Mouse (Mus musculus): ENCODE measurements at regions not wholly inside any gene's neighbourhood (a gene's known extent, or its start where the extent isn't known, plus 50 kb on each side); places are given as distances from the start of the nearest gene placed in this dataset.
A peak's percentile ranks its signal among the peaks of the same experiment; 100 is the strongest.

DNA sequence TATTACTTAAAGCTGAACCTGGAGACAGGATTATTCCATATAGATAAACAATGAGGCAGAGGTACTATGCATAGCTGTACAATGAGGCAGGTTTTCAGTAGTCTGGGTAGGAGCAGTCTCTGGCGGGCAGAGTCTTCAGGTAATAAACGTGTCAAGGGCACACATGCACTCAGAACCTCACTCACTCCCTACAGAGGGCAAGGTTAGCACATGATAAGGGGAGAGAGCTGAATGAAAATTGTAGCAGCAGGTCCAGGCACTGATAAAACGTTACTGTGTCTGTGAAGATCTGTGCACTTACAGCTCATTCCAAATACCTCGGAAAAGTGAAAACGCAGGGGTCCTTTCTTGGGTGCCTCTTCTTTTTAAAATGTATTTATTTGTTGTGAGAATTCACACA is 120.9 kb upstream of the Itga4 start:
- DNase-seq (ENCODE audit: low read depth), result no peak

DNA sequence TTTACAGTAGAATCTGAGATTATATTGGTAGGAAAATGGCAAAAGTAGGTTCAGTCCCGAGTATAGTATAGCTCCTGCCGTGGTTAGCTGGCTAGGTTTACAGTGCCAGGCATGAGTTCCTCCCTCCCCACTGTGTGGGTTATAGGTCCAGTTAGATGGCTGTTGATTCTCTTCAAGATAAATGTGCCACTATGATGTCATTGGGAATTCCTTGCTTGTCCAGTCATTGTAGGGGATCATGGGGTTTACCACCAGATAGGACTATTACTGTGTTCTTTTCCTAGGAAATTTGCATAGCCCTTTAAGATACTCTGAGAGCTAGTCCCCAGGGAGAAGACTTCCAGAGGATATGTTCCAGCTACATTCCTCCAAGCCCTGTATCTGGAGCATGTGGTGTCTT is 119.2 kb upstream of the Itga4 start:
- DNase-seq (ENCODE audit: low read depth), result no peak

DNA sequence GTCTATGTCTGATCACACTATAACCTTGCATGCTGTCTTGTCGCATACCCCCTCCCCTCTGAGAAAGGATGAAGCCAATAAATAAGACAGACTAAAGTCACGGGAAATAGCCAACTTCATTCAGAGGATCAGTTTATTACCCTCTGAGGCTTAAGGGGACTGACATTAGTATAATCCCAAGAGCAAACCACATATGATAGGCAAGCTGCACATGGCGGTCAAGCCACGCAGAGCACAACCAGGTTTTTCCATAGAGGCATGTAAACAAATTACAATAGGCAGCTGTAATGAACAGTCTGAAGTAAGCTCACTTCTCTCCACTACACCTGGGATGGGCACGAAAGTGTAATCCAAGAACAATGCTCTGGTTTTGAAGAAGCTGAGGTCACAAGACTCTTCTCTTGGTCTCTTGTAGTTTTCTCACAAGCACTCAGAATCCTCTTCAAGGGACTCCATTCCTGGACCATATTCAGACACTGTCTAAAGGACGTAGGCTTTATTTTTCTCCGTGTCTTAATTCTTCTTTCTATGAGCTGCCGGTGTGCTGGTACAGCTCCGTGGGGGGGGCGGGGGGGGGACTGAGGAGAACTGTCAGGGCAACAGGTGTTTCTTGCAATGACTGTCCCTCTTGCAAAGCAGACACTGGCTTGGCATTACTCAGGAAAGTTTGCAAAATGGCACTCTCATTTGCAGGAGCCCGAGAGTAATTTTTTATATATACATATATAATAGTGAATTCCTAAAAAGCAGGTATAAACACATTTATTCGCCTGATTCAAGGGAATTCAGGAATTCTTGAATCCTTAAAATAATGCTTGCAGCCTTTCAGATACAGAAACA is 118.4 kb upstream of the Itga4 start:
- DNase-seq (ENCODE audit: low read depth), result no peak

DNA sequence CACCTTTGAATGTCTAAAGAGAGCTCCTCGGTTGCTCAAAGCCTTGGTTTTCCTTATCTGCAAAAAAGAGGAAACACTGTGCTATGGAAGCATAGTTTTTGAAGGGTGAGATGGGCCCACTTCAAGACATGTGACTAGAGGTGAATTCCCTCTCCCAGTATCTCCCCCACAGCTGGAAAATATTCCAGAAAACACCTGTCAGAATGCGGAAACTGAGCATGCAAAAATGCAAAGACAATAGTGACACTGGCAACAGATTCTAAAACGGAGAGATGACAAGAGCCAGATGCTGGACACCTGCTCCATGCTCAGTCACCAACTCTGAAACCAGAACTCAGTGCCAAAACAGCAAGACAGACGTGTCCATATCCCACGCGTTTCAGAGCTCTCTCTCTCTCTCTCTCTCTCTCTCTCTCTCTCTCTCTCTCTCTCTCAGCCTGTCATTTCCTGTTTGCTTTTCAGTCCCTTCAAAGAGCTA is 117.5 kb upstream of the Itga4 start:
- DNase-seq (ENCODE audit: low read depth), result no peak

DNA sequence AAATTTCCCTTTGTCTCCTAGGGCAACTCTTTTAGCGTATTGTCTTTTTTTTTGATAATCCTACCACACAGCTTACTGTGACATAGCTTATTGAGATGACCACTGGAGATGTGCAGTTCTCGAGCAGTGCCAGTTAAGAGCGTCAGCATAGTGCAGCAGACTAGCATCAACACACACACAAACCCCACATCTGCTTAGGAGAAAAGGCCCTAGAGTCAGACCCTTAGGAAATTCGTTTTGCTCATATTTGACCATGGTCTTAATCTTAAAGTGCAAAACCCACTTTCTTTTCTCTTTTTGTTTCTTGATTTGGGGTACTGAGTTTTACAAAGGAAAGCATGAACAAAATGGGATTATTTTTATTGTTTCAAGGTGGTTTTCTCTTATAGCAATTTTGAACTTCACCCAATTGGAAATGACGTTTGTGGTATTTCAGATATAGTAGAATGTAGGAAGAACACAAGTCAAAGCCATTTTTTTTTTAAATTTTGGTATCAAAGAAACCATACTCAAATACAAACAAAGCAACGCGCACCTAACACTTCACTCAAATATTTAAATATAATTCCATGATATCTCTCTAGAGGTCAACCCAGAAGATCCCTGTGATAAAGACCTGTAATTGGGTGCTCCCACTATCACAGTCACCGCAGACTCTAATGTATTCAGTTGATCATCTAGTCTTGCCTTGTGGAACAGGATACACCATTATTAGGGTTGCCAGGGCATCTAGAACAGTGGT is 116.7 kb upstream of the Itga4 start:
- DNase-seq (ENCODE audit: low read depth), result no peak

DNA sequence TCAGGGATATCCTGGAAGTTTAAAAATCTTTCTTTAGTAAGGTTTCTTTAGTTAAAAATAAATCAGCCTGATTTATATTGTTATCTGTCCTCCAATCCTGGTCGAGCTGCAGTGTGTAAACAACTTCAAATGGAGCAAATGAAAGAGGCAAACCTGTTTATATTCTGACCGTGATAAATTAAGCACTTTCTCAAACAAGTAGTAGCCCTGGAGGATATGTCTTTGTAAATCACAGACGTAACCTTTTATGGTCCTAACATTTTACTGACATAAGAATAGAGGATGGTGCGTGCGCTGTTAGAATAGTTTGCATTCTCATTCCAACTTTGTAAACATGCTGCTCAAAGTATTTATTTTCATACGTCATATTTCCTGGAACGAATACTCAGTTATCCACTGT is 113.3 kb upstream of the Itga4 start:
- DNase-seq (ENCODE audit: low read depth), result no peak

DNA sequence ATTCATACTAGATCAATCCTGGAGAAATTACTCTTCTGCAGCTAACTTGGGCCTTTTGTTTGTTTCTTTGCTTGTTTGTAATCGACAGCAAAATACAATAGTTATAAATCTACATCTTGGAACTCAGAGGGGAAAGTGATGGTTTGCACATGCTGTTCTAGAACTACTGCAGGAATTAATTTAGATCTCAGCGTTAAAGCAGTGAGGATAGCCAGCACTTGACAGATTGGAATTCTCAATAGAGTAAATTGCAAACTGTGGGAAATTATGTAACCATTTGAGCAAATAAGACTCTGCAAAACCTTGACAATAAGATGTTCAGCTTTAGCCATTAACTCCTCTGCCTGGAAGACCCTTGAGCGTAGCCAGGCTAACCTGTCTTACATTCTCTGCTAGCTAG is 112.0 kb upstream of the Itga4 start:
- no peak for DNase-seq (ENCODE audit: low read depth)

DNA sequence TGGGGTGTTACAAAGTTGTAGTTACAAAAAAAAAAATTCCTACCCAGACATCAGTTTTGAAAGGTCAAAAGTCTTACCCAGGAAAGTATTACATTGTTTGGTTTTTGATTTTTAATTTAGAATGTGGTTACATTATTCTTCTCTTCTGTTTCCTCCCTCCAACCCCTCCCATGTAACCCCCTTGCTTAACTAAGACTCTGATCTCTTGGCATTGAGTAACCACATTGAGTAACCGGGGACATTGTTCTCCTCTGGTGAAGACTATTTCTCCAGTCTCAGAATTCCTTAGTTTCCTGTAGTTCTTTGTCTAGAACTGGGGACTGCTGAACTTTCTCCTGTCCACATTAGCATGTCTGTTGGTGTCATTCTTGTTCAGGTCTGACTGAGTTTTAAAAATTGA is 109.3 kb upstream of the Itga4 start:
- DNase-seq (ENCODE audit: low read depth), result no peak

DNA sequence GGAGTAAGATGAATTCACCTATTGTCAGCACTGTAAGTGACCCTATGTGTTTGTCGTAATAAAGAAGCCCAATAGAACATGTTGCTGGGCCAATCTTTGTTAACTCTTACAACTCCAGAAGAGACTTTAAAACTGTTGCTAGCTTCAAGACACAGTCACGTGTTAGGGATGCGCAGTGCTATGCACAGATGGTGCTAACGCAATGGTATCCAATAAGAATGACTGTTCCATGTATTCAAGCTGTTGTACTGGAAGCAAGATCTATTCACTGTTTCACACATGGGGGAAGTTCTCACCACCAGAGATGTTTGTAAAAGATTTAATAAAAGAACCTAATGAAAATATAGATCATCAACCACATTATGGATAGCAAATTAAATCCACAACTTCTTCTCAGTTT is 108.7 kb upstream of the Itga4 start:
- no peak for DNase-seq (ENCODE audit: low read depth)

DNA sequence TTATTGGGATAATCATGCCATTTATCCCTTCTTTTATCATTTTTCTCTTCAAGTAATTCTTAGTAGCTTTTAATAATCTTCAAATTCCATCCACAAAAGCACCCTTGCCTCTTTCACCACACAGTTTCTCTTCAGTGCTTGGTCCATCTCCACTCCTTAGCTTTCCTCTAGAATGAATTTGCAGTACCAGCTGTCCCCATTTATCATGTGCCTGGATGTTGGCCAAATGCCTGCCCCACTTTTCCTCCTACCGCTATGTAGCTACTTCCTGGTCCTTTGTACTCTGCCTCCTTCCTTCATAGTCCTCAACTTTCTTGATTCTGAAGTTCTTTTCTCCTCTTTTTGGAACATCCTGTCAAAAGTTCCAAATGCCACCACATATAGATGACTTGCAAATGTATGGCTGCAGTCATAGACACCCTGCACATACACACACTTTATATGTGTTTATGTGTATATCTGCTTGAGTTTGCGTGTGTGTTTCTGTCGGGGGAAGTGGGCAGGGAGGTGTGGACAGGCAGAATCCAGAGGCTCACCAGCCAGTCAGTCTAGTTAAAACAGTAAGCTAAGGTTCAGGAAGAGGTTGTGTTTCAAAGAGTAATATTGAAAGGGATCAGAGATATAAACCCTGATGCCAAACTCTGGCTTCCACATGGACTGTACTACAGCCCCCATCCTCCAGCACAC is 106.1 kb upstream of the Itga4 start:
- no peak for DNase-seq (ENCODE audit: low read depth)

DNA sequence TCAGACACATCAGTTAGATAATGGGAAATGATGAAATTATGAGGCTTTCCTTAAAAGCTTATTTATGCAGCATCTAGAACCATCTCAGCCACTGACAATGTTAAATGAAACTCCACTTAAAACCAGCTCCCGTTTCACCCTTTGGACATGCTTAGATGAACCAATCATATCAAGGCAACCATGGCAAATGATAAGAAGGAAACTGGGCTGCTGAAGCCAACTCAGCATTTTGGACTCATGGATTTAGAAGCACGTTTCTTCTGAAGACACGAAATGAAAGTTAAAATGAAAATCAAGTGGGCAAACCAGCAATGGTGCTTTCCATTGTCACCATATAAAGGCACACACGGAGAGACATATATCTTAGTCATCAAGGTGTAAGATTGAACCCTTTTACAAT is 103.6 kb upstream of the Itga4 start:
- no peak for DNase-seq (ENCODE audit: low read depth)

DNA sequence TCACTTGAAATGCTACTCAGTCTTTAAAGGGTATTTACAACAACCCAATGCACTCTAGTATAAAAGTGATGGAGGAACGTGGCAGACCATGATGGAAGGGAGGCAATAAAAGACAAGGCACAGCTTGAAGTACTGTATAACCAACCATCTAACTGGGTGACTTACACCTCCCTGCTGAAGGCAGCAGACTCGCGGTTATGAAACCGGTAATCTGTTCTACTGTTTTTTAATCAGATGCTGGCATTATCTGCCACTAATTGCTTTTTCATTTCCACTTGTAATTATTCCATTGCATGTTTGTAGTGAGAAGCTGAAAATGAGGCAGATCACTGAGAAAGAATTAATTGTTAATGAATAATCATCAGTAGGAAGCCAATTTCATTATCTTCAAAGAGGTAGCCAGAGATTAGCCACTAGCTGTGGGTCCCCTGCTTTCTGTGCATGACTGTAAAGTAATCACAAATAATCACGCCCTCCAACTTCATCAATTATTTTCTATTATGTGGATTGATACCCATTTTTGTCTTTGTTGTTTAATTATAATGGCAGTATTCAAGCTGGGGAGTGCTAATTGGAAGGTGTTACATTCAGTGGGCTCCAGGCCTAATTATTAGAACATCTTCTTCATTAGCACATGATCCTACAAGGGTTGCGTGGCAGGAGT is 103.1 kb upstream of the Itga4 start:
- no peak for DNase-seq (ENCODE audit: low read depth)

DNA sequence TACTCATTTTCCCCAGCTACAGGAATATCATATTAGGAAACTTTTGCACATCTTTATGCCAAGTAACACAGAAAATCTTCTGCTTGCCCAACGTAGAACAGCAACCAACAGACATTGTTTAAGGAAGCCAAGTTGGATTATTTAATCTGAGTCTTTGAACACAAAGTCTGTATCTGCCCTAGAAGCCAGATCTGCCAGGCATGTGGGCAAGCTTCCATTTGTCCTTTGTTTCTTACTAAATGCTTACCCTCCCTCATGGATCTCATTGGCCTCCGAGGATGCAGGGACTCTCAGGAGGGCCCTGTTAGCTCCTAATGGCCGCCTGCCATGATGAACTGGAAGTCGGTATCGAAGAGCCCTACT is 102.5 kb upstream of the Itga4 start:
- peak; percentile 5 for DNase-seq (ENCODE audit: low read depth)

DNA sequence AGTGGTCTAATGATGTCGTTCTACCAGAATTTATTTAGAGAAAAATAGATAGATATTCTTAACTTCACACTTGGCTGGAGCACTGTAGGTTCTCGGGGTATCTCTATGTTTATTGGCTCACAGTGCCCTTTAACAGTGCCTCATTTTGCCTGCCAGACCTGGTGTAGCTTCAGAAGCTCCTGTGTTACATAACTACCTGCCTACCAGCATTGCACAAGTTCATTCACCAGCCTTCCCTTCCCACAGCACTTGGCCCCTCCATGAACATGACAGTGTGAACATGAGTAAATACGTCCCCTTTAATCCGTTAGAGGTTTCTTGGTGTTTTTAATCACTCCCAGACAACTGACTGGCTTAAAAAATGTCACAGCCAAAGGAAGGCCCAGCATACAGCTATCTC is 102.2 kb upstream of the Itga4 start:
- no peak for DNase-seq (ENCODE audit: low read depth)

DNA sequence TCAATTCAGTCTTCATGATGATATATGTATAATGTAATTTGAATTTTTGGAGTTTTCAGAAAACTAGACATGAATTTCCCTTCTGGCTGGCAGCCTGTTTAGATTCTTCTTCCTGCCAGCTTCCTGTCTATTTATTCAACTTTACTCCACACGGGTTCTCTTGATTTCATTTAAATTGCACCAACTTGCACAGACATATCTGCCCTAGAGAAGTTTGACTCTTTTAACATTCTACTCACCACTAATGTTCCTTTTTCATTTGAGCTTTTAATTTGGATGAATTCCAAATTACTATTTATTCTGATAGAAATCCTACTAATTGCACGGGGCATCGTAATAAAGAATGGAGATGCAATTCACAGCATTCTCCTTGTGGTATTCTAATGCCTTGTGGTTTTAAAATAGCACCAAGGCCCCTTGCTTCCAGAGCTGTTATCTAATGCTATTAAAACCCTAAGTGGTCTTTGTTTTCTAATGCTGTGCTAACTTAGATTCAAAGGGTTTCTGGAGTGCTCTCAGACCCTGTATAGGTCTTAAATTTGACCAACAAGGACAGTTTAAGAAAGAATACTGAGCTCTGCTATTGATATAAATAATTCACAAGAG is 96.7 kb upstream of the Itga4 start:
- DNase-seq (ENCODE audit: low read depth), result no peak

DNA sequence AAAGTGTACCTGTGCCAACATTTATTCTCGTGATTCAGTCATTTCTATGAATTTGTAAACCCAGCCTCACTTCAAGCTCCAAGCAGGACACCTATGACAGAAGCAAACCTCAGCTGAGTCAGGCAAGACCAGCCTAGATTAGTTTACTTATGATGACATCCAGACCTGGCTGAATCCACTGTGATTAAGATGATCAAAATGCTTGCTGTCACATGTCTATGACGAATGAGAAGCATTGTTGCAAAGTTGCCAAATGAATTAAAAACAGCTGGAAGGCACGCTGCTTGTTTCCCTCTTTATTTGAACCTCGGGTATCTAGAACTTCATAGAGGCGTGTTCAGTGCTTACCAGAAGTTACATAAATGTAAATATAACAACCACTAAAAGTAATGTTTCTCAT is 95.9 kb upstream of the Itga4 start:
- no peak for DNase-seq (ENCODE audit: low read depth)

DNA sequence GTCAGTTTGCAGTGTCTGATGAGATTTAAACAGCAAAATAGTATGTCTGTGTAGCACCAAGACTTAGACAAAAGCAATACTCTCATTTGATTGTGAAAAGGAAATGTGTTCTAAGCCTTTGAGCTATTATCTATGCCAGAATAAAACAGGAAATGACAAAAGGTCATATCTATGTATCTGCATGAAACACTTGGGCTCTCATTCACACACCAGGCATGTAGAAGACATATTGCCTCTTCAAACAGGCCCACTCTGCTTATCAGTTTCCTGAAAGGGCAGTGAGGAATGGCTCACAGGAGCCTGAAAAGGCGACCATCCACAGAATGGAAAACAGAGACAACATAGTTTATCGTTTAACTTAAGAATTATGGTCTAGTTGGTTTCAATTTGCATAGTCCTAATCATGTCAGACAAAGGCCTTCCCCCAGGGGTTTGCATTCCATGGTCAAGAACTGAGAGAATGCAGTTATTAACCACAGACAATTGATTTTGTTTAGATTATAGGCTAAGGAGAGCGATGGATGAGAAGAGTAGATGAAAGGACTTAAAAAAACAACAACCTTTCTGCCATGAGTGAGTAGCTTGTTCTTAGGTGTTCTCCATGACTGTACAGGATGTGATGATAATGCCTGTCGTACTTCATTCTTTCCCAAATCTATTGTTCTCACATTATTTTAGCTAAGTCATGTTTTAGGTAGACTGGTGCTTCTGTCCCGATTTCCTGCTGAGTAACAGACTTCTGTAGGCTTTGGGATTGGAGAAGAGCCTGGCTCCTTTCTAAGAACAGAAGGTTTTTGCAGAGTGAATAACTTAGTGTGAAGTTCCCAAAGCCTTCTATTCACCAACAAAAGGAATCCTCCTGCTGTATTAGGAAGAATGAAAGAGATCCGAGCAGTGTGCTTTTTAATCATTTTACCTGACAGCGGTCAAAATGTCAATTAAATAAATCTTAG is 82.0 kb upstream of the Itga4 start:
- DNase-seq (ENCODE audit: low read depth), result no peak

DNA sequence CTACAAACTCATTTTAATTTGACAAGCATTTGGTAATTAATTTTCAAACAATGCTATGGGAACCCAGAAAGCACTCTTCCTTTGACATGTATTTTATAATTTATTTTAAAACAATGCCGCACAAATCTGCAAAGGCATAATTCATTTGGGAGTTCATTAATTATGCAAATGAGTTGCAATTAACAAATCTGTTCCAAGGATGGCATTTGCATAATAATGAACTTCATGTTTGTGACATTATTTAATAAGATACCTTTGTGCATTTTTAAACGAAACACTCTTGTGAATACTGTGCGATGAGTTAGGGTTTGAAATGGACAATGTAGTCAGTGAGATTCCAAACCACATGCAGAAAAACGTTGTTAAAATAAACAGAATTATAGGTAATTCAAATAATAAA is 80.9 kb upstream of the Itga4 start:
- no peak for DNase-seq (ENCODE audit: low read depth)

DNA sequence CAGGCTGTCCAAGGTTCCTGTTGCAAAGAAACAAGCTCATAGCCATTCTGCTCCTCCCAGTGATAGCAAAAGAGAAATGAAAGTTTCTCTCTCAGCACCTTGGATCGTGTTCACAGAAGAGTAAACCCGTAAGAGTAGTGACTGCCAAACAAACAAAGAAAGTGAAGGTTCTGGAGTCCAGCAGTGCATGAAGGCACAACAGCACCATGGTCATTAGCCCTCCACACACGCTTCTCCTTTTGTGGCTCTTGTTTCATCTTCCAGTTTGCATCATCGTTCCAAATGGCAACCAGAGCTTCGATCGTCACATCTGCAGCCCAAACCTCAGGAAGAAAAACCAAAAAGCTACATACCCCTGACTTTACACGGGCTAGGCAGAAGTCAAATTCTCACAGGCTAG is 74.4 kb upstream of the Itga4 start:
- no peak for DNase-seq (ENCODE audit: low read depth)

DNA sequence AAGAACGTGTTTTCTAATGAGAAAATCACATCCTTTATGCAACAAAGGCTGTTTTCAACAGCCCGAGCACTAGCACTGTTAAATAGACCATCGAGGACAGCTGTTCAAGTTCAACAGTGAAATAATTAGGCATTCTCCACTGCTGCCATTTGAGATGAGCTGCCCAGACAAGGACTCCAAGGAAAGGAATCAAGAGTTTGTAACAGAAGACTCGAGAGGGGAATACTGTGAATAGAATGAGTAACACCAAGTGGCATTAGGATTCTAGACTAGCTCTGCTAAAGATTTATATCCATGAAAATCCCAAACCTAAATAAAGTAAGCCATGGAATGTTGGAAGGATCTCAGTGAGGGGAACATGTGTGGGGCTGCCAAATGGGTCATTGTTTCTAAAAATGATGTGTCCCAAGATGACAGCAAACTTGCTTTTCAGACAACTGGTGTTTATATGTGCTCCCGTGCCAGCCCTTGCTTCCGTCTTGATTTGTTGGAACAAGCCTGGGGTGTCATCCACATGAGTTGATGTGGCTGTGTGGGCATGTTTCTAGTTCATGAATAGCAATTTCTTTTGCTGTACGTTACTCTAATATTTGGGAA is 72.1 kb upstream of the Itga4 start:
- DNase-seq (ENCODE audit: low read depth), result no peak

Measured in gonadal fat pad, adult 2 months (tissue).